Mouse (Mus musculus): Measurements from ENCODE around the gene Fam78a. TPM values are rescaled to one million over a fixed set of nuclear protein-coding genes. Genes with fewer than 3 reads are reported as not detected.

Gene Fam78a
- polyA plus RNA-seq, 1 experiment from 2014 or later, result 37.7 TPM

- H3K36me3 ChIP-seq, result 0 out of 2 replicates have a peak, but pooled peaks cover 6% of the 10 kb centered on the region
- H3K9me3 ChIP-seq, result no peaks in the 10 kb centered on the region
- WGBS, result 81% methylated on average over 7 of the region's 7 CpGs
- H3K27ac ChIP-seq, result no peak overlapping the region
- no peaks in the 10 kb centered on the region for H3K27me3 ChIP-seq (ENCODE audit: insufficient read depth, poor library complexity, severe bottlenecking)
- peaks cover 29% of the 10 kb centered on the region for H3K4me1 ChIP-seq
- DNase-seq (ENCODE audit: low spot score), result no peak
- H3K4me3 ChIP-seq, result no peak overlapping the region
Measured at GRCm38 (mm10) chr2:32094001-32094707, 9.5 kb upstream of the Fam78a start.

- Histone ChIP-seq H3K27ac (peak overlapping the region; percentile 62), H3K9me3 (no peaks in the 10 kb centered on the region), H3K4me1 (peaks cover 49% of the 10 kb centered on the region), H3K36me3 (no peaks in the 10 kb centered on the region), H3K4me3 (no peak overlapping the region), H3K27me3 (ENCODE audit: insufficient read depth, poor library complexity, severe bottlenecking) (no peaks in the 10 kb centered on the region)
- WGBS, result 57% methylated on average over 3 of the region's 3 CpGs
- DNase-seq (ENCODE audit: low spot score), result no peak
Measured at GRCm38 (mm10) chr2:32091956-32092355, 7.3 kb upstream of the Fam78a start.

GRCm38 (mm10) chr2:32090145-32090544, 5.5 kb upstream of the Fam78a start:
- 86% methylated on average over 2 of the region's 2 CpGs for WGBS
- Histone ChIP-seq H3K4me1 (peaks cover 38% of the 10 kb centered on the region), H3K36me3 (no peaks in the 10 kb centered on the region), H3K9me3 (no peaks in the 10 kb centered on the region), H3K27ac (no peak overlapping the region), H3K27me3 (ENCODE audit: insufficient read depth, poor library complexity, severe bottlenecking) (peaks cover 17% of the 10 kb centered on the region), H3K4me3 (no peak overlapping the region)
- DNase-seq (ENCODE audit: low spot score), result no peak

GRCm38 (mm10) chr2:32089606-32090005, 4.9 kb upstream of the Fam78a start:
- H3K27me3 ChIP-seq (ENCODE audit: insufficient read depth, poor library complexity, severe bottlenecking), result peaks cover 17% of the 10 kb centered on the region
- H3K27ac ChIP-seq, result peak overlapping the region; percentile 86; the same call in 1 of the 2 replicates
- H3K36me3 ChIP-seq, result no peaks in the 10 kb centered on the region
- WGBS, result 74% methylated on average over 3 of the region's 3 CpGs
- H3K9me3 ChIP-seq, result no peaks in the 10 kb centered on the region
- no peak overlapping the region for H3K4me3 ChIP-seq
- DNase-seq (ENCODE audit: low spot score), result no peak
- H3K4me1 ChIP-seq, result peaks cover 43% of the 10 kb centered on the region

DNA sequence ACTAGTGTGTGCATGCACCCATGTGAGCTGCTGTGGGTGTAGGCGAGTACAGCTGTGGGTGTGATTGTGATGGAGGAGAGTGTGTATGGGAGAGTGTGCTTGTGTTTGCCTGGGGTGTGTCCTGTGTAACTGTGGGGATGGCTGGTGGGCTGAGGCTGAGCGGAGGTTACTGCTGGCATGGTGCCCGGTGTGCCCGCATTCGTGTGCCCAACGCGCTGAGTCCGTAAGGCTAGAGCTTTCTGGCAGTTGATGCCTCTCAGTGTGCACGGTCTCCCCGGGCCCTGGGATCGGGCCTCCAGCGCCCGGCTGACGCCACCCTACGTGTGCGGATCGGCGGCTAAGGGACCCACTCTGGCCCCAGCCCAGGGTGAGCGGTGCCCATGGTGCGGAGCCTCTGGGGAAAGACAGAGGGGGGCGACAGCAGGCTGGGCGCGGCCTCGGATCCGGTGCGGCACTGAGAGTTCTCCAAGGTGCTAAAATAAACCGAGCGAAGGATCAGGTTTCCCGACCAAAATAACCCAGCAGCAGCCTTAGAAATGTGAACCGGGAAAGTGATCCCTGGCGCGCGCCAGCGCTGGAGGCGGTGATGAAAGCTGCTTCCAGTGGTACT, 3.8 kb upstream of the Fam78a start:
- Histone ChIP-seq H3K36me3 (no peaks in the 10 kb centered on the region), H3K27ac (peak overlapping the region; percentile 86), H3K27me3 (ENCODE audit: insufficient read depth, poor library complexity, severe bottlenecking) (peaks cover 18% of the 10 kb centered on the region), H3K4me1 (peaks cover 53% of the 10 kb centered on the region), H3K9me3 (no peaks in the 10 kb centered on the region), H3K4me3 (peak overlapping the region; percentile 54)
- DNase-seq (ENCODE audit: low spot score), result no peak
- WGBS, result 5% methylated on average over 35 of the region's 35 CpGs

DNA sequence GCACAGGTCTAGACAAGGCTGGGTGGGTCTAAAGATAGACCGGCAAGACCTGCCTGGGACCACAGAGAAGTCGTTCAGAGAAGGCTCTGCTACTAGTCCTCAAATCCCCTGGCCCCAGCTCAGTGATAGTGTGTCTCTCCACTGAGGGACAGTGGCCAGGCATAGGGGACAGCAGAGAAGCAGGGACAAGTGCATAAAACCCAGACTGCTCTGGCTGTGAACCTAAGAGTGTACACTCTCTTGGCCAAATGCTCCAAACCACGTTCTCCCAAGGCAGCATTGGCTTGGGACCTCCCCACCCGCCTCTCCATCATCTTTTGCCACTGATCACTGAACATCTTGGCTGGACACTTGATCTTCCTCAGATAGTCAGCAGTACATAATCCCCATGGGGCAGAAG, 2.9 kb upstream of the Fam78a start:
- no peaks in the 10 kb centered on the region for H3K9me3 ChIP-seq
- H3K4me1 ChIP-seq, result peaks cover 58% of the 10 kb centered on the region
- WGBS, result 47% methylated on average over 4 of the region's 4 CpGs
- H3K27me3 ChIP-seq (ENCODE audit: insufficient read depth, poor library complexity, severe bottlenecking), result peaks cover 25% of the 10 kb centered on the region
- DNase-seq (ENCODE audit: low spot score), result no peak
- no peaks in the 10 kb centered on the region for H3K36me3 ChIP-seq
- no peak overlapping the region for H3K4me3 ChIP-seq
- H3K27ac ChIP-seq, result peak overlapping the region; percentile 86; the same call in 1 of the 2 replicates

DNA sequence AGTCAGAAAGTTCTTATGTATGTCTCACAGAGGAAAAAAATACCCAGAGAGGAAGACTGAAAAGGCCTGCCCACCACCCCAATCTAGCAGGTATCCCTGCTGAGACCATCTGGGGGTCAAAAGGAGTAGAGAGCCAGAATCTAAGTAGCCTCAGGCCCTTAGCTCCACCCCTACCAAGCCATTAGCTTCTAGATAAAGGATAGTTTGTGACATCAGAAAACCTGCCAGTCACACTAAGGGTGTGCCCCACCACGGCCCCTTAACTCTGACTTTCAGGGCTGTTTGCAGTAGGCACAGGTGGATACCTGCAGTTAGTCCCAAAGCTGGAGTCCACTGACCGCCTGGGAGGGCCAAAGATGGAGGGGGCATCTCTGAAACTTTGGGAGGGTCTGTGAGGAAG, 574 bp upstream of the Fam78a start:
- H3K4me3 ChIP-seq, result no peak overlapping the region
- H3K9me3 ChIP-seq, result no peaks in the 10 kb centered on the region
- H3K27me3 ChIP-seq (ENCODE audit: insufficient read depth, poor library complexity, severe bottlenecking), result peaks cover 33% of the 10 kb centered on the region
- 78% methylated on average over 2 of the region's 2 CpGs for WGBS
- DNase-seq (ENCODE audit: low spot score), result no peak
- H3K4me1 ChIP-seq, result peaks cover 70% of the 10 kb centered on the region
- H3K27ac ChIP-seq, result peak overlapping the region; percentile 96
- H3K36me3 ChIP-seq, result peaks cover 8% of the 10 kb centered on the region; the same call in 1 of the 2 replicates

DNA sequence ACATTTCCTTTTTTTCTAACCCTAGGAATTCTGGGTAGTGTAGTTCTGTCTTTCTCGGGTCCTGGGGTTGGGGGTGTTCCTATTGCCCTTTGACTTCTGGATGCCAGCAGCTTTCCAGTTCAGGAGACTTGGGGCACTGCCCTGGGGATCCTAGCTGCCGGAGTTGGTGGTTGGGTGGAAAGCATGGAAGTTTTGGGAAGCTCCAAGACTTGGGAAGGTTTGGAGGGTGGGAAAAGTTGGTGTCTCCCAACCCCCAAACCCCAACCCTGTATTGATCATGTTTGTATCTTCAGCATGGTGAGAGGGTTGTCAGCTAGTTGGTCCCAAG, 179 bp upstream of the Fam78a start:
- H3K27ac ChIP-seq, result peak overlapping the region; percentile 96

GRCm38 (mm10) chr2:32083159-32084011, 1.3 kb downstream of the Fam78a start:
- H3K9me3 ChIP-seq, result no peaks in the 10 kb centered on the region
- WGBS, result under 1% methylated on average over 91 of the region's 91 CpGs
- H3K4me3 ChIP-seq, result peak overlapping the region; percentile 89
- H3K27ac ChIP-seq, result peak overlapping the region; percentile 96
- H3K27me3 ChIP-seq (ENCODE audit: insufficient read depth, poor library complexity, severe bottlenecking), result peaks cover 33% of the 10 kb centered on the region
- DNase-seq (ENCODE audit: low spot score), result peak; percentile 85
- H3K36me3 ChIP-seq, result peaks cover 16% of the 10 kb centered on the region
- H3K4me1 ChIP-seq, result peaks cover 78% of the 10 kb centered on the region

More for the DNA sequence above, 179 bp upstream of the Fam78a start:
- H3K4me3 ChIP-seq, result peak overlapping the region; percentile 89
- peaks cover 8% of the 10 kb centered on the region; the same call in 1 of the 2 replicates for H3K36me3 ChIP-seq
- DNase-seq (ENCODE audit: low spot score), result no peak
- H3K27me3 ChIP-seq (ENCODE audit: insufficient read depth, poor library complexity, severe bottlenecking), result peaks cover 33% of the 10 kb centered on the region
- WGBS, result 29% methylated on average over 2 of the region's 2 CpGs
- no peaks in the 10 kb centered on the region for H3K9me3 ChIP-seq
- peaks cover 74% of the 10 kb centered on the region for H3K4me1 ChIP-seq

- 20% methylated on average over 2 of the region's 2 CpGs for WGBS
- Histone ChIP-seq H3K36me3 (peaks cover 16% of the 10 kb centered on the region), H3K9me3 (no peaks in the 10 kb centered on the region), H3K27me3 (ENCODE audit: insufficient read depth, poor library complexity, severe bottlenecking) (peaks cover 33% of the 10 kb centered on the region), H3K27ac (peak overlapping the region; percentile 96), H3K4me1 (peaks cover 74% of the 10 kb centered on the region), H3K4me3 (peak overlapping the region; percentile 89)
- DNase-seq (ENCODE audit: low spot score), result no peak
Measured at GRCm38 (mm10) chr2:32082229-32082628, 2.4 kb downstream of the Fam78a start.

- Histone ChIP-seq H3K27ac (peak overlapping the region; percentile 96), H3K27me3 (ENCODE audit: insufficient read depth, poor library complexity, severe bottlenecking) (peaks cover 28% of the 10 kb centered on the region), H3K36me3 (peaks cover 20% of the 10 kb centered on the region), H3K4me3 (peak overlapping the region; percentile 89), H3K4me1 (peaks cover 77% of the 10 kb centered on the region), H3K9me3 (no peaks in the 10 kb centered on the region)
- DNase-seq (ENCODE audit: low spot score), result no peak
- WGBS, result 56% methylated on average over 14 of the region's 14 CpGs
Measured at GRCm38 (mm10) chr2:32081296-32081929, 3.2 kb downstream of the Fam78a start.

DNA sequence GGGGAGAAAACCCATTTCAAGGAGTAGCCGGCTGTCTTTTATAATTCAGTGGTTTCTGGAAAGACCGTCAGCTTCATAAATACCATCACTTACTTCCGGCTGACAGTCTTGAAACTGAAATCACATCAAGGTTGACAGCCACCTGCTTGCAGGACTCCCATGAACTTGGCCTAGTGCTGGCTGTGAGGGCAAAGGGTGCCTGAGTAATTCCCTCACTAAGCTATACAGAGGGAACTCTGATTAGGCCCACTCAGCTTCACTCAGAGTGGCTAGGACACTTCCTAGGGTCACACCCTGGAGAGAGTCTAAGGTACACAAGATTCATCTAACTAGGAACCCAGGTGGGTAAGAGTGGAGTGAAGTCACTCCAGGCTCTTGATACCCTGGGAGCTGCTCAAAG, 4.0 kb downstream of the Fam78a start:
- peak overlapping the region; percentile 96 for H3K27ac ChIP-seq
- H3K27me3 ChIP-seq (ENCODE audit: insufficient read depth, poor library complexity, severe bottlenecking), result peaks cover 21% of the 10 kb centered on the region
- peak overlapping the region; percentile 89 for H3K4me3 ChIP-seq
- no peaks in the 10 kb centered on the region for H3K9me3 ChIP-seq
- peaks cover 76% of the 10 kb centered on the region for H3K4me1 ChIP-seq
- WGBS, result 66% methylated on average over 3 of the region's 3 CpGs
- no peak for DNase-seq (ENCODE audit: low spot score)
- peaks cover 20% of the 10 kb centered on the region for H3K36me3 ChIP-seq

Data from heart, embryonic 10.5 days (tissue).